Mouse (Mus musculus) cerebellum, postnatal 10 days (tissue): ENCODE results near the gene Ccdc88a.

Experiments used
- DNase-seq, 2 experiments: peaks; one replicate each; pipeline ENCODE4 v3.0.0; 2021; ENCODE audit warnings: mixed read lengths in 2 of 2

Gene Ccdc88a

DNA sequence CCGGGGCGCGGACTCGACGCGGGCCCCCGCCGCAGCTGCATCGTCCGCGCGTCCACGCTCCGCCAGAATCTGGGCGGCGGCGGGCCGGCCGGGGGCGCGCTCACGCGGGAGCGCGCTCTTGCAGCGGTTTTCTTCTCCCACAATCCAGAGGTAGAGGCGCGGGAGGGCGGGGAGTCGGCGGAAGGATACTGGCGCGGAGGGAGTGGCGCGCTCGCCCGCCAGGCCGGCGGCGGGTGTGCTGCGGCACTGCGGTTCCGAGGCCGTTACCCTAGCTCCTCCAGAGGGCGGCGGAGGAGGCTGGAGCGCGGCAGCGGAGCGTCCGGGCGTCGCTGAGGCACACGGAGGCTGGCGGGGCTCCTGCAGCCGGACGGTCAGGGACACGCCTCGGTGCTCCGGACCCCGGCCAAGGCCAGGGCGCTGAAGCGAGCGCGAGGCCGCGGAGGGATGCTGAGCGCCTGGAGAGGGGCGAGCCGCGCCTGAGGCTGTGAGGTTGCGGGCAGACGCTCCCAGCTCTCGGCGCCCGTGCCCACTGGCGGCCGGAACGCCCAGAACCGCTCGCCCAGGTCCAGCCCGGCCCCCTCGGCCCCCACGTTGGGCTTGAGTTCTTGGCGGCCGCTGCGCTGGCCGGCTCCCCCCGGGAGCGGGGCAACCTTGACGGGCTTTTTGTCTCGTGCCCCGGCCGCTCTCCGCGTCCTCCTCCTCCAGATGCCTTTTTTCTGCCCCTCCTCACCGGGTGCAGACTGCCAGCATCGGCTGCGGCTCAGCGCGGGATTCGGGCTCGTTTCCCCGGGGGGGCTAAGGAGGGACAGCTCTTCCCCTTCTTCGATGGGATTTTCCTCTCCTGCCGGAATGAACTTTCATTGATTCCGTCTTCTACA lies at the start of gene Ccdc88a:
Ccdc88a (plus strand) TSS at position 263 of the 878 bp plus-strand sequence.
- DNase-seq: peak; percentile 96 to 98

DNA sequence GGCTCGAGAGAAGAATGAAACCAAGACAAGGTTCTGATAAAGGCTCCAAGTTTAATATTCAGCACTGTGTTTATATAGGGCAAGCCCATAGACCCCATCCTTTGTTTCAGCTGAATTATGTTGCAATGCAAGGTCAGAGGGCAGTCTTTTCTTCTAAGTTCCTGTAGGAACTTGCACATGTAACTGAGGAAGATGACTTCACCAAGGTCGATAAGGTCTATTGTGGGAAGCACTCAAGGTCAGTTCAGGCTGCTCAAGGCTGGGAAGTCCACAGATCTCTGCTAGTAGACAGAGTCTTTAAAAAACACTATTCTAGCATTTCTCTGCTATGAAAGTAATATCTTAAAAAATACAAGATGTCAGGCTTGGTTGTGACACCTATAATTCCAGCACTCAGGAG lies 38.0 kb upstream of the Ccdc88a start:
- no peak for DNase-seq

DNA sequence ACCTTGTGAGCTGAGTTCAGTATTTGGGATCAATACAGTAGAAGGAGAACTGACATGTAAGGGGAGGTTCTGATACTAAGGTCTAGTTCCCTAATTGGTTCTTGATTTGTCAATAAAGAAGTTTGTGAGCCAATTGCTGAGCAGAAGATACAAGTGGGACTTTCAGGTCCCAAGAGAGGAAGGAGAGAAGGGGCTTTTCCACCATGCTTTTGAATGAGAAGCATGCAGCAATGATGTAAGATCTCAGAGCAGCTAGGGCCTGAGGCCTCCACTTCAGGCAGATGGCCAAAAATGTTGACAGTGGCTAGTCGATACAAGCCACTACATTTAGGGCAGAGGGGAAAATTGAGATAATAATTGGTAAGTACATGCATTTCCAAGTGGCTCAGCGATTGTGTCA lies 32.2 kb upstream of the Ccdc88a start:
- no peak for DNase-seq

DNA sequence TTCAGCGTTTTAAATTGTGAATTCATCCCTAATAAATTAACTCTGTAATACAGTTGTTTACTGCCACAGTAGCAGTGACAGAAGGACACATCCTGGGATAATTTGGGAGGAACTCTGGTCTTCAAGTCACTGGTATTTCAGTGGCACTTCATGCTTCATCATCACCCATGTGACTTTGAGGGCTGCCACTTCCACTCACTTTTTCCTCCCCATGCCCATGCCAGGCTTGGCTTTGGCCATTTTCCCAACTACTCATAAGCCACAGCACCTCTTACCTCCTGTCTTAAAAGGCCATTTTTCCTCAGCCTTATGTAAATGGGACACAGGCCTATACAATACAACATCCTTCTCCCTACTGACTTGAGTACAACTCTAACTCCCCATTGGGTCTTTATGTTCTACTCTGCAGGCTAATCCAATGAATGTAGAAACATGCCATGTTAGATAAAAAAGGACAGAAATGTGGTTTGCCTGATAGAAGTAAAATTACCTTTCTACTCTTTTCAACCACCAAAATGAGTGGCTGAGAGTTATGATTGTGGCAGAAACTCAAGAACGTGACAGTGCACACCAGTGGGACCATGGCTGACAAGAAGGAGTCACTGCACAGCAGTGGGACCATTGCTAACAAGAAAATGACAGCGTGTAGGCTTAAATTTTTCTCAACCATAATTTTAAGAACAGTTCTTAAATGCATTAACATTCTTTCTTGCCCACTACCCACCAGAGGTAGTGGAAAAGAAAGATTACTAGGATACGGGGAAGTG lies 28.4 kb upstream of the Ccdc88a start:
- no peak for DNase-seq

DNA sequence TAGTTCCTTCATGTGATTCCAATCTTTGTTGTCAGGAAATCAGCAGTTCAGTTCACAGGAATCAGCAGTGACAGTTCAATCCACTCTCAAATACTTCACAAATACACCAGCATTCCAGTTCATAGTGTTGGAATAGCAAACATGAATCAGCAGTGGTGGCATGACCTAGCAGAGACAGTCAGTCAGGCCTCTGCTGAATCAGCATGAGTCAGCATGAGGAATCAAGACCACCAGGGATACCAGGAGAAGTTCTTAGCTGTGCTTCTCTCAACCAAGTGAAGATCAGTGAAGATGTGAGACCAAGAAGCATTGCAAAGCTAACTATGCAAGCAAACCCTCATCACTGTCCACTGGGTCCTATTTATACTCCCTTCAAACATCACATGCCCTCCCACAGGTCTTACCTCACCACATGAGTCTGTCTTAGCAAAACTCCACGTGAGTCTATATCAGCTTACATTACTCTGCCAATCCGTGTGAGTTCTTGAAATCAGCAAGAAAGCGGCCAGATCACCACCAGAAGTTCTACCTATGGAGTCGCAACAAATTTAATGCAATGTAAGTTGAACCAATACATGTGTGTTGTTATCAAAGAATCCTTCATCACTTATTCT lies 27.7 kb upstream of the Ccdc88a start:
- no peak for DNase-seq

DNA sequence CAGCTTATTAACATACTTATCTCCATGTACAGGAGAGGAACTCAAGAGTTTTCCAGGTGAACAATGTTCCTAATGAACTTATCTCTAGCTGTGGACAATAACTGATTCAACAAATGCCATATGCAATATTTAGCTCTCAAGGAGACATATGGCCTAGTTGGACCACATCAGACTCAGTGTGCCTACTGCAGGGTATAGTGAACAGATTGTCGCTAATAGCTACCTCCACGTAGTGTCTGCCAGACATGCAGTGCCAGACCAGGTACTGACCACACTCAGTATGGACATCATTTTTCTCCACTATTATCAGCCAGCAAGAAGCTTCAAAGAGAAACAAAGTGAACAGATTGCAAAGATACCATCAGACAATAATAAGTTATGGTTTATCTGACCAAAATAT lies 22.6 kb upstream of the Ccdc88a start:
- peak; percentile 63 to 71 for DNase-seq

DNA sequence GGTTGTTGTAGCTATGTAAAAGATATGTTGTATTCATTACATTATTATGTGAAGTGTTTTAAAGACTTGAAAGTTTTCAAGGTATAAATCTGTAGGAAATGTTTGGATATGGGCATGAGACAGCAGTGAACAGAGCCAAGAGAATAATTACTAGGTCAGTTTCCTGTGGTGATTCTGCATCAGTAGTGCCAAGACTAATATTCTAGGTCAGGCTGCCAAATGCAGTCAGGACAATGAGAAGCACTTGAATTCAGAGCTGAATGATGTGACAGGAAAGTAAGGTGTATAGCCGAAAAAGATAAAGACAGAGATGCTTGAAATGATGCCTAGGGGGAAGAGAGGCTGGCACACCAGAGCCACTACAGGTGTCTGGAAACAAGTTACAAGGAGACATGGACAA lies 21.2 kb upstream of the Ccdc88a start:
- peak; percentile 66 to 72 for DNase-seq

DNA sequence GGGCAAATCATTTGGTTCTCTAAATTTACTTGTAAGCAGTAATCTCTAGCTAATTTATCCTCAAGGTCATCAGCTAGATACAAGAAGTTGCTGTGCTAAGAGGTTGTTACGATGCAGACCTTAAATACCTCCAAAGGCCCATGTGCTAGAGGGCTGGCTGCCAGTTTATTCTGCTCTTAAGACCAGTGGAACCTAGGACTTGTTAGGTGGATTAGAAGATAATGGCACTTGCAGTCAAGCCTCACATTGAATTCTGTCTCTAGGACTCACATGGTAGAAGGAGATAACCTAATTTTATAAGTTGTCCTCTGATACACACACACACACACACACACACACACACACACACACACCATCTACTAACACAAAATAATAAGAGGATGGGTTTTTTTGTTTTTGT lies 5.3 kb upstream of the Ccdc88a start:
- DNase-seq: no peak

DNA sequence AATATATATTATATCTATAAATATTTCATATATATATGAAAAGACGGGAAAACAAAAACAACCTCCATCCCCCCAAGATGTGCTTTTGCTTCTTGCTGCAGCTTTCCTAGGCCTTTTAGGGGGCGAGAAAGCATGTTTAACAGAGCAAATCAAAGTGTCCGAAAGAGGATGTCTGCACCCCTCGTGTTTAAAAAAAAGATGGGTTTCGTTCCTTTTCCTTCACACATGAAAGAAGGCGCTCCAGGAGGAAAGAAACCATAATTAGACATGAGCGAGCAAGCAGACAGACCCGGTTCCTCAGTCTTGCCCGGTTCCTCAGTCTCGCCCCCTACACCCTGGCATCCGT lies 435 bp upstream of the Ccdc88a start:
- DNase-seq: no peak

DNA sequence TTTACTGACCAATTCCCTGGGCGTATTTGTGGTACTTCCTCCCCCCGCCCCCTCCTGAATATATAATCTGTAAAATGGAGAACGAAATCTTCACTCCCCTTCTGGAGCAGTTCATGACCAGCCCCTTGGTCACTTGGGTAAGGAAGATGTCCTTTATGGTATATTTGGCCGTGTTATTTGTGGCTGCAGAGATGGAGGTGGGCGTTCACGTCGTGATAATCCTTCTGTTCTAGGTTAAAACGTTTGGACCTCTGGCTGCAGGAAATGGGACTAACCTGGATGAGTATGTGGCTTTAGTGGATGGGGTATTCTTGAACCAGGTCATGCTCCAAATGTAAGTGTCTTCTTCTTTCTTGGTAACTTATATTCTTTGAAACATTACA lies 807 bp downstream of the Ccdc88a start:
- no peak for DNase-seq

DNA sequence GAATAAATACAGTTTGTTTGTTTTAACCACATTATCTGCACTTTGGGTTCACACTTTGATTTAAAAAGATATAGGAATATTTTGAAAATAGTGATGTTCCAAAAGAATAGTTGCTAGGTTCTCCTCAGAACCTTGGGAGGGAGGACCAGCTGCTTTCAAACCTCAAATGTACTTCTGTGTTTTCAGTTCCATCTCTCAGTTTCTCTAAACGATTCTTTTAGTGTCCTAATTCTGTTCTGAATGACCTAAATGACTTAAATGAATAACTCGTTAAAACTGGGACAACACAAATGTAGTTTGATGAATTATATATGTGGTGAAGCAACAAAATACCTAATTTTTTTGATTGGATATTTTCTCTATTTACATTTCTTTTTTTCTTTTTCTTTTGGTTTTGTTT lies 3.2 kb downstream of the Ccdc88a start:
- DNase-seq: no peak

DNA sequence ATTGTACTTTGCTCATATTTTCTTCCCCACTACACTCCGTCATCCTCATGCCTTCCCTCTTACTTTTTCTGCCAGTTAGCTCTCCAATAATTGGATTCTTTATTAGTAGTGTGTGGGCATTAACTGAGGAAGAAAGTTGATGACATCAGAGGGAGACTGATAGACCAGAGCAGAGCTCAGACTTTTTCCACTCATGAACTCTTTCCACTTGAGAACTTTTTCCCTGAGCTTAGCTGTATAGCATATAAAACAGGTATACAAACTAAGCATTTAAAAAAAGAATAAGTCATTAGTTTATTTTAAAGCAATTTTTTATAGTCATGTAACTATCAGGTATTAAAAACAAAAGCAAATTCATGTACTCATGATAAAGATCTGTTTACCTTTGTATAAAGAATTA lies 5.3 kb downstream of the Ccdc88a start:
- no peak for DNase-seq

DNA sequence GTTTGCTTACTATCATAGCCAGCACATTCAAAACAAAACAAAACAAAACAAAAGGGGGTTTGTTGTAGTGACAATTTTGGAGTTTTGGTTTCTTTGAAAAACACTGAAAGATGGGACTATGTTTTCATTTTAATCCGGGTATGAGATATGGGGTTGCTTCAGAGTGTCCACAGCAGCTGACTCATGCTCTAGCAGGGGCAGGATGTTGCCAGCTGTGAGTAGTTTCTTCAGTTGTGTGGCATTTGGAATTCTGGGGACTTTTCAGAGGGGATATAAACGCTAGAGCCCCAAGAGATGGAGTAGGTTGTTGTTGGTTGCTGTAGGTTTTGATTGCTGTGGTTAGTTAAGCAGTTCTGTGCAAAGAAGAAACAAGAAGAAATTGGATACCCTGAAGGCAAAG lies 10.0 kb downstream of the Ccdc88a start:
- DNase-seq: no peak

DNA sequence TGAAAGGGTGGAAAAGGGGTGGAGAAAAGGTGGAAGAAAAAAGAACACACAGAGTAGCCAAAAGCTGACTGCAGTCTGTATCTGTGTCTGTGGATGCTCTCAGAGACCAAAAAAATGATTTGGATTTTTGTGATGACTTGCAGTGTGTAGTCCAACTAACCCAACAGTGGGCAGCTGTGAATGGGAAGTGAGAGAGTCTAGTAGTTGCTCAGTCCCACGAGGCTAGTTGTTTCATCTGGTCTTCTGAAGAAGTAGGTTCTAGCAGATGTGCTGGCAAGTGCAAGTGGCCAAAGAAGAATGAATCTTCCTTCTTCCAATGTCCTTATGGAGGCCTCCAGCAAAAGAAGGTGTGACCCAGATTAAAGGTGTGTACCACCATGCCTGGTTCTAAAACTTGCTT lies 10.5 kb downstream of the Ccdc88a start:
- no peak for DNase-seq

DNA sequence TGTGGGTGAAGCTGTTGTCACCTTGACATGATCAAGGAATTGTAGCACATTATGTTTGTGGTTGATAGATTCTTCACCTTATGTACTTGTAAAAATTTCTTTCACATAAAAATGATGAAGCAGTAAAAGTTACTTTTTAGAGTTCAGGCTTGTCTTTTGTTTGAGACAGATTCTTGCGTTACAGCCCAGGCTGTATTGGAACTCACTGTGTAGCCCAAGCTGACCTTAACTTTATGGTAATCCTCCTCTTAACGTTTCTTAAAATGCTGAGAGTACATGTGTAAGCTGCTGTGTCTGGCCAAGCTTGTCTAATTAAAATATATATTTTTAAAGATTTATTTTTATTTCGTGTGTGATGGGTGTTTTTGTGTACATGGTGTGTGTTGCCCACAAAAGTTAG lies 11.2 kb downstream of the Ccdc88a start:
- no peak for DNase-seq

DNA sequence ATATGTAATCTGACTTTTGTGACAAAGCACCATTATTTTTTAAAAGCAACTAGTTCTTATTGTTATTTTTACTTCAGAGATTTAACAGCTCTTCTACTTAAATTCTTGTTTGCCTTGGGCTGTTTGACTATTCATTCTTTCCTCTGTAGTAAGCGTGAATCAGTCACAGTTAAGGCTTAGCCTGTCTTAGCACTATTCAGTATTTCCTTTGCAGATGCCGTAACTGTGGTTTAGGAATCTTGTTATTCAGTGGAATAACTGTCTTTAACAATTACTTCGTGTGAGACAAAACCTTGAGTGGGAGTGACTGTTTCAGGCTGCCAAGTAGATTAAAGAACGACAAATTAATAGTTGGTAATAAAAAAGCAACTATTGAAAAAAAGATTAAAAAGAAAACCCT lies 16.5 kb downstream of the Ccdc88a start:
- no peak for DNase-seq

DNA sequence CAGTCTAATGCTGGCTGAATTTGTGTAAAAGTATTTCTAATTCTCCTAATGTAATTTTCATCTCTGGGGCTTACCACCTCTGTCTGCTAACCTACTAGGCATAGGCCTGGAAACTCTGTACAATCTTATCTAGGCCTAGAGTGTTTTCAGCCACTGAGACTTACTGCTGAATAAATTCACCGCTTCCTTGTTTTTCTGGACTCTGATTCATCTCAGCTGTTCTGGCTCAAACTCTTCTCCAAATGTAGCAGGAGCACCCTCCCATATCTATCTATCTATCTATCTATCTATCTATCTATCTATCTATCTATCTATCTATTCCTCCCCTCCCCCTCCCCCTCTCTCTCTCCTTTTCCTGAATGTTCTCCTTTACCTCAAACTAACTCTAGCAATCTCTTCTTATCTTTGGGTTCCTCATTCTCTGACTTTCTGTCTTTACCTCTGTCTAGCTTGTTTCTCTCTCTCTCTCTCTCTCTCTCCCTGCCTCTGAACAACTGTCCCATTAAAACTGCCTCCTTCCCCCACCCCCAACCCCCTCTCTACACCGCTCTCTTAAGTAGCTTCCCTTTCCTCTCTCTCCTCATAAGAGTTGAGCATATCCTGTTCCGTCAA lies 21.8 kb downstream of the Ccdc88a start:
- DNase-seq: no peak

DNA sequence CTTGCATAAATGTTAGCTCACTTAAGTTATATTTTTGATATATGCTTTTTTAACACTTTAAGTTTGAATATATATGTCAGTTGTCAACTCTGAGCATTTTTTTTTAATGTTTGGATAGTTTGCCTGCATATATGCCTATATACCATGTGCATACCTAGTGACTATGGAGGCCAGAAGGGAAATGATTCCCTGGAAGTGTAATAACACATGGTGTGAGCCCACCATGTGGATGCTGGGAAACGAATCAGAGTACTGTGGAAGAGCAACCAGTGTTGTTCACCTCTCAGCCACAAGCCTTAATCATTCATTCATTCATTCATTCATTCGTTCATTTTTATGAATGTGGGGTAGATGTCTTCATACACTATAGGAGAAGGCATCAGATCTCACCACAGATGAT lies 26.9 kb downstream of the Ccdc88a start:
- no peak for DNase-seq

DNA sequence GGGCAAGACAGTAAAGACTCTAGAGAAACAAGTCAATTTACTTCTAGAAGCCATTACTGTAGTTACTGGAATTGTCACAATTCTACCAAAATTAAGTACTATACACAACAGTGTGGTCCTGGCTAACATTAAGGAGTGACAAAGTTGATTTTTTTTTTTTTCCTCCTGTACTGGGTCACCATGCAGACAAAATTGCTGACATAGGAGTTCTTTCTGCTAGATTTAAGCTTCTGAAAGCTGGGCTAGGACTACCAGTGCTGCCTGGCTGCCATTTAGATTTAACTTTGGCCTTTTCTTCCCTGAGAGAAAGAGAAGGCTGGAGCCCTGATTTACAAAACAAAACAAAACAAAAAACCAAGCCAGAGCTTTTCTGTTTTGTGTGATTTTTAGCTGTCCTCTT lies 32.8 kb downstream of the Ccdc88a start:
- DNase-seq: no peak

DNA sequence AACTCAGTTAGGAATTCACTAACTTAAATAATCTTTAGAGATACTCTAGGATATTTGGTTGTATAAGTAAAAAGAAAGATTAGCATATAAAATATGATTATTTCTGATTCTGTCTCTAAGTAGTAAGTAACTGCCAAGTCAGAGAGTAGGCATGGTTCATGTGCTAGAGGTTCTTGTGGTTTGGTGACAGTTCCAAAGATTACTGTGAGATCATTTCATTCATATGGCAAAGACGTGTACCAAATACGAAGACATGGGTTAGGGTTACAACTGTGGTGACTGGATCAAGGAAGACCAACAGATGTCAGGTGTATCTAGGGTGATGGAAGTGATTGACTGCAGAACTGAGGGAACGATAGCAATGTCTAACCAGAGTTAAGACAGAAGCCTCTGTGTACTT lies 50.0 kb downstream of the Ccdc88a start:
- no peak for DNase-seq

DNA sequence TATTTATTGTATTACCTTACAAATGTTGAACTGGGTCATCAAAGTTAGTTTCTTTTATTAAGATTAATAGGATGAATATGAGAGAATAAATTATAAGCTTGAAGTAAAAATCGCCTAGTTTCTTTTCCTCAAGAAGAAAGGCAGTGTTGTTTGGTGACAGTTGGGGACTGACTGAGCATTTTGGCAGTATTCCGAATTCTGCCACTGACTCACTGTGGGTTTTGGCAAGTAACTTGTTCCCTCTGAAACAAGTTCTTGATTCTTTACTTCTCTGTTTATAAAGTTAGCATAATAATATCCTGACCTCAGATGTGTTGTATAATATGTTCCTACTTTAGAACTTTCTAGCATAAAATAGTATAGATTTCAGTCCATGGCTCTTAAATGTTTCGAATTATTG lies 55.3 kb downstream of the Ccdc88a start:
- DNase-seq: peak; percentile 76 to 81

DNA sequence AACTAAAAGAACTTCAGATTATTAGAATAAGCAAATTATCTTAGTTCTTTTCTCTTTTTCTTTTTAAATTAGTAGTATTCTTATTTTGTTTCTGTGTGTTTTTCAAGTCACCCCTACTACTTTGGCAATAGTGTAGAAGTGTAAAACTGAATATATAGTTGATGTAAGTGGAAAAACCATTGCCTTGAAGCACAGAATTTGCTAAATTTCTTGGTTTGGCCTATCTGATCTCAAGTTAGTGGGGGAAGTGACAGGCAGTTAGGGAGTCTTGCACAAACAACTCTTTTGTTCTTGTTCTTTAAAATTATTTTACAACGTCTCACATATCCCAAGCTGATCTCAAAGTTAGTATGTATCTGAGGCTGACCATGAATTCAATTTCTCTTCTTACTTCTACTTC lies 57.6 kb downstream of the Ccdc88a start:
- no peak for DNase-seq

DNA sequence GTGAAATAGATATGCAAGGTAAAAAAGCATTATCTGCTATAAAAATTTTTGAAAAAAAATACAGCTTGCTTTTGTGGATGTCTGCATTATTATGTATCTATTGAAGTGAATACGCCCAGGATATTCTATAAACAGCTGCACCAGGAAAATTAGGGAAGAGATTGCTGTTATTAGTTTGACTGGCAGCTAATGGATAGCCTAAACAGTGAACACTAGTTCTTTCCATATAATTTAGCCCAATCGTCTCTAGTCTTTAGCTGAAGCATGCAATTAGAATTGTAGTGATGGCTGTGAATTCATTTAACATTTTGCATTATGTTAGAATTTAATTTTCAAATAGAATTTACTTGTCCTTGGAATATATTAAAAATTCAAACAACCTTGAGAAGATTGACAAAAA lies 75.3 kb downstream of the Ccdc88a start:
- DNase-seq: no peak

DNA sequence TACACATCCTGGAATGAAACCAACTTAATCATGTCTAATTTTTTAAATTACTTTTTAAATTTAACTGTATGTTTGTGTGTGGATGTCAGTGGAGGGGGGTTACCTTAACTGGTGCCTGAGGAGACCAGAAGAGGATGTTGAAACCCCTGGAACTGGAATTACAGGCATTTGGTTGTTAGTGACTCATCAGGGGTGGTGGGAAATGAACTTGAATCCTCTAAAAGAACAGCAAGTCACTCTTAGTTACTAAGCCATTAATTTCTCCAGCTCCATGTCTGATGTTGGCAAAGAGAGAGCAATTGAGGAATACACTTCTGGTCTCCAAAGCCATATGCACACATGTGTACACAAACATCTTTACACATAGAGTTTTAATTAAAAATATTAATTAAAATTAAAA lies 101.2 kb downstream of the Ccdc88a start:
- no peak for DNase-seq
